Mouse (Mus musculus) midbrain, embryonic 13.5 days (tissue): Measurements from ENCODE around the gene Axin2. TPM values are rescaled to one million over a fixed set of nuclear protein-coding genes. Genes with fewer than 3 reads are reported as not detected.

Experiments used
- ATAC-seq: fragments of 200-750 bp; cut with Nextera tagmentation; 2 replicates; pipeline ENCODE4 v1.8.0; 2017; ENCODE audit warnings: mild to moderate bottlenecking, moderate TSS enrichment, moderate library complexity
- H3K27ac ChIP-seq: fragments of 300-500 bp; sonication (generic); 2 replicates; pipeline ENCODE4 v1.5.1; 2015; ENCODE audit warnings: inconsistent platforms, mild to moderate bottlenecking, moderate library complexity
- H3K27me3 ChIP-seq: fragments of 300-500 bp; sonication (generic); 2 replicates; pipeline ENCODE4 v1.6.1; 2015; ENCODE audit warnings: mild to moderate bottlenecking, inconsistent platforms
- H3K36me3 ChIP-seq: fragments of 300-500 bp; sonication (generic); 2 replicates; pipeline ENCODE4 v1.6.1; 2015; ENCODE audit warnings: mild to moderate bottlenecking, inconsistent platforms
- H3K4me1 ChIP-seq: fragments of 300-500 bp; sonication (generic); replicated peaks from 2 replicates; pipeline ENCODE4 v1.6.1; 2015; ENCODE audit warnings: inconsistent platforms
- H3K4me2 ChIP-seq: fragments of 300-500 bp; sonication (generic); replicated peaks from 2 replicates; pipeline ENCODE4 v1.6.1; 2015; ENCODE audit warnings: moderate library complexity, mild to moderate bottlenecking, inconsistent platforms
- H3K4me3 ChIP-seq: fragments of 300-500 bp; sonication (generic); replicated peaks from 2 replicates; pipeline ENCODE4 v1.5.1; 2015; ENCODE audit warnings: mild to moderate bottlenecking, inconsistent platforms
- H3K9ac ChIP-seq: fragments of 300-500 bp; sonication (generic); replicated peaks from 2 replicates; pipeline ENCODE4 v1.6.1; 2015; ENCODE audit warnings: mild to moderate bottlenecking, inconsistent platforms
- H3K9me3 ChIP-seq: fragments of 300-500 bp; sonication (generic); 2 replicates; pipeline ENCODE4 v1.6.1; 2016; ENCODE audit warnings: mild to moderate bottlenecking, inconsistent platforms
- WGBS: fragments of 180-500 bp; shearing (Covaris S2); methylation state at CpG from one replicate; pipeline ENCODE4 v1.1.7; 2015; 5-methylcytosine and 5-hydroxymethylcytosine counted together
- polyA plus RNA-seq: library from polyadenylated mRNA; unstranded; fragments of >200 nt; fragmentation: Nextera tagmentation; extraction: Ambion mirVana; gene quantifications from 2 replicates; pipeline ENCODE4 v1.2.1, GENCODE M21; 2015

Gene Axin2
- polyA plus RNA-seq, 1 experiment from 2014 or later = 17.2 TPM

- ATAC-seq = peak; percentile 84
- H3K9ac ChIP-seq = no peak overlapping the region
Measured at GRCm38 (mm10) chr11:108958349-108958748, 38.2 kb downstream of the Axin2 start.

GRCm38 (mm10) chr11:108959196-108959595 lies 39.0 kb downstream of the Axin2 start:
- H3K27me3 ChIP-seq = no peaks in the 10 kb centered on the region
- WGBS = 52% methylated on average over 5 of the region's 5 CpGs
- H3K4me3 ChIP-seq = no peak overlapping the region
- no peaks in the 10 kb centered on the region for H3K9me3 ChIP-seq
- 0 out of 2 replicates have a peak, but pooled peaks cover 5% of the 10 kb centered on the region for H3K36me3 ChIP-seq
- H3K4me1 ChIP-seq = peaks cover 17% of the 10 kb centered on the region
- ATAC-seq = no peak
- no peak overlapping the region for H3K27ac ChIP-seq
- no peak overlapping the region for H3K4me2 ChIP-seq
- H3K9ac ChIP-seq = no peak overlapping the region

More at GRCm38 (mm10) chr11:108958349-108958748, 38.2 kb downstream of the Axin2 start:
- H3K4me2 ChIP-seq = no peak overlapping the region
- 0 out of 2 replicates have a peak, but pooled peaks cover 5% of the 10 kb centered on the region for H3K36me3 ChIP-seq
- H3K4me1 ChIP-seq = peaks cover 17% of the 10 kb centered on the region
- no peaks in the 10 kb centered on the region for H3K27me3 ChIP-seq
- H3K4me3 ChIP-seq = no peak overlapping the region
- no peak overlapping the region for H3K27ac ChIP-seq
- WGBS = 40% methylated on average over 5 of the region's 5 CpGs
- no peaks in the 10 kb centered on the region for H3K9me3 ChIP-seq

- WGBS = 2% methylated on average over 11 of the region's 11 CpGs
- H3K4me1 ChIP-seq = peaks cover 17% of the 10 kb centered on the region
- H3K4me3 ChIP-seq = no peak overlapping the region
- H3K27me3 ChIP-seq = no peaks in the 10 kb centered on the region
- H3K9me3 ChIP-seq = no peaks in the 10 kb centered on the region
- no peak overlapping the region for H3K9ac ChIP-seq
- H3K4me2 ChIP-seq = peak overlapping the region; percentile 32; the same call in 1 of the 2 replicates
- H3K36me3 ChIP-seq = no peaks in the 10 kb centered on the region
- ATAC-seq = no peak
- no peak overlapping the region; the same call in 1 of the 2 replicates for H3K27ac ChIP-seq
Measured at GRCm38 (mm10) chr11:108961651-108962065, 41.5 kb downstream of the Axin2 start.

GRCm38 (mm10) chr11:108963476-108964232 lies 43.5 kb downstream of the Axin2 start:
- Histone ChIP-seq H3K27me3 (no peaks in the 10 kb centered on the region), H3K4me3 (no peak overlapping the region), H3K4me1 (peaks cover 12% of the 10 kb centered on the region), H3K9ac (no peak overlapping the region), H3K4me2 (no peak overlapping the region), H3K9me3 (no peaks in the 10 kb centered on the region), H3K36me3 (no peaks in the 10 kb centered on the region), H3K27ac (no peak overlapping the region)
- no peak for ATAC-seq
- 84% methylated on average over 15 of the region's 15 CpGs for WGBS

GRCm38 (mm10) chr11:108965740-108966139 lies 45.6 kb downstream of the Axin2 start:
- H3K9ac ChIP-seq = no peak overlapping the region
- no peak overlapping the region for H3K27ac ChIP-seq
- H3K4me2 ChIP-seq = no peak overlapping the region
- H3K9me3 ChIP-seq = no peaks in the 10 kb centered on the region; the same call in 1 of the 2 replicates
- H3K4me1 ChIP-seq = peaks cover 8% of the 10 kb centered on the region
- no peak overlapping the region for H3K4me3 ChIP-seq
- ATAC-seq = no peak
- 78% methylated on average over 6 of the region's 6 CpGs for WGBS
- H3K36me3 ChIP-seq = no peaks in the 10 kb centered on the region
- no peaks in the 10 kb centered on the region for H3K27me3 ChIP-seq

- H3K9me3 ChIP-seq = no peaks in the 10 kb centered on the region; the same call in 1 of the 2 replicates
Measured at GRCm38 (mm10) chr11:108973459-108973858, 53.3 kb downstream of the Axin2 start.

GRCm38 (mm10) chr11:108973866-108974265 lies 53.7 kb downstream of the Axin2 start:
- Histone ChIP-seq H3K4me2 (no peak overlapping the region), H3K4me3 (no peak overlapping the region), H3K9me3 (no peaks in the 10 kb centered on the region; the same call in 1 of the 2 replicates), H3K36me3 (no peaks in the 10 kb centered on the region), H3K9ac (no peak overlapping the region), H3K4me1 (peaks cover 17% of the 10 kb centered on the region; the same call in 1 of the 2 replicates), H3K27ac (no peak overlapping the region), H3K27me3 (no peaks in the 10 kb centered on the region)
- ATAC-seq = no peak
- 60% methylated on average over 5 of the region's 5 CpGs for WGBS

More at GRCm38 (mm10) chr11:108973459-108973858, 53.3 kb downstream of the Axin2 start:
- WGBS = 51% methylated on average over 4 of the region's 4 CpGs
- Histone ChIP-seq H3K4me1 (peaks cover 17% of the 10 kb centered on the region; the same call in 1 of the 2 replicates), H3K4me3 (no peak overlapping the region), H3K4me2 (no peak overlapping the region), H3K27ac (no peak overlapping the region), H3K27me3 (no peaks in the 10 kb centered on the region), H3K9ac (no peak overlapping the region), H3K36me3 (no peaks in the 10 kb centered on the region)
- ATAC-seq = no peak

- ATAC-seq = no peak
Measured at GRCm38 (mm10) chr11:108975583-108975982, 55.4 kb downstream of the Axin2 start.

GRCm38 (mm10) chr11:108980530-108980929 lies 60.4 kb downstream of the Axin2 start:
- no peak for ATAC-seq
- Histone ChIP-seq H3K4me2 (no peak overlapping the region), H3K4me3 (no peak overlapping the region), H3K9ac (no peak overlapping the region), H3K9me3 (no peaks in the 10 kb centered on the region), H3K4me1 (peaks cover 4% of the 10 kb centered on the region; the same call in 1 of the 2 replicates), H3K36me3 (no peaks in the 10 kb centered on the region), H3K27me3 (no peaks in the 10 kb centered on the region), H3K27ac (no peak overlapping the region)
- WGBS = 87% methylated on average over 12 of the region's 12 CpGs

More at GRCm38 (mm10) chr11:108975583-108975982, 55.4 kb downstream of the Axin2 start:
- no peak overlapping the region for H3K4me3 ChIP-seq
- H3K27ac ChIP-seq = no peak overlapping the region
- H3K36me3 ChIP-seq = no peaks in the 10 kb centered on the region
- no peak overlapping the region for H3K9ac ChIP-seq
- H3K4me1 ChIP-seq = peaks cover 17% of the 10 kb centered on the region; the same call in 1 of the 2 replicates
- H3K27me3 ChIP-seq = no peaks in the 10 kb centered on the region
- no peak overlapping the region for H3K4me2 ChIP-seq
- H3K9me3 ChIP-seq = no peaks in the 10 kb centered on the region; the same call in 1 of the 2 replicates
- WGBS = 18% methylated on average over 11 of the region's 11 CpGs

GRCm38 (mm10) chr11:108981012-108981411 lies 60.9 kb downstream of the Axin2 start:
- no peak for ATAC-seq
- H3K27ac ChIP-seq = no peak overlapping the region
- no peaks in the 10 kb centered on the region for H3K27me3 ChIP-seq
- no peaks in the 10 kb centered on the region for H3K9me3 ChIP-seq
- no peak overlapping the region for H3K4me2 ChIP-seq
- H3K36me3 ChIP-seq = no peaks in the 10 kb centered on the region
- WGBS = 91% methylated on average over 8 of the region's 8 CpGs
- H3K4me3 ChIP-seq = no peak overlapping the region
- H3K9ac ChIP-seq = no peak overlapping the region
- H3K4me1 ChIP-seq = no peaks in the 10 kb centered on the region

GRCm38 (mm10) chr11:108983409-108984064 lies 63.4 kb downstream of the Axin2 start:
- Histone ChIP-seq H3K36me3 (no peaks in the 10 kb centered on the region), H3K27ac (no peak overlapping the region), H3K4me2 (no peak overlapping the region), H3K9ac (no peak overlapping the region), H3K9me3 (no peaks in the 10 kb centered on the region), H3K4me3 (no peak overlapping the region), H3K4me1 (no peaks in the 10 kb centered on the region), H3K27me3 (no peaks in the 10 kb centered on the region)
- ATAC-seq = no peak
- WGBS = 67% methylated on average over 7 of the region's 7 CpGs
